Comparison of ENCODE assay signal across 19 mouse cellular contexts in genomic region chr1:33693893-33694292, GRCm38 (mm10). TPM values are rescaled to one million over a fixed set of nuclear protein-coding genes. Genes with fewer than 3 reads are reported as not detected.
A peak's percentile ranks its signal among the peaks of the same experiment; 100 is the strongest.
DNase-seq lines count a peak whose midpoint lies in the region; ATAC-seq lines count a peak whose summit lies in the region.
"Had no signal": no experiment of that assay in that cellular context is flagged by ENCODE, and none has a peak within 500 bp of the region (broad histone marks: within the 10 kb centered on the region; RNA-seq: fewer than 3 reads in every experiment).

No protein-coding gene starts in this region.

- peak; percentile 77; the same call in 1 of the 2 replicates for ATAC-seq in frontal cortex, adult (ENCODE audit: low TSS enrichment)
- ATAC-seq: activated CD4-positive, CD25-positive, alpha-beta regulatory T cell, adult 4 months; forebrain, embryonic 14.5 days; Patski had no signal

- DNase-seq in frontal cortex, adult 2 months (ENCODE audit: extremely low spot score in 1 of 2, low spot score in 1 of 2) = no peak
- peak; percentile 52 for DNase-seq in MN1 (ENCODE audit: low spot score)
- peak; percentile 43 for DNase-seq in brain, adult 2 months (ENCODE audit: low read depth, low spot score)
- DNase-seq in gastrocnemius, postnatal 10 days = no peak
- DNase-seq in layer of hippocampus, postnatal 25 days (ENCODE audit: extremely low spot score in 1 of 2, low spot score in 1 of 2) = no peak
- DNase-seq: adrenal gland, adult 8-10 months; adrenal gland, postnatal 14 days; adrenal gland, postnatal 36 days; cerebellum, adult 11 months; cerebellum, adult 18-20 months; cerebellum, adult 8-10 months; cerebellum, adult 9-11 months; cerebellum, postnatal 14 days; cerebellum, postnatal 36 days; embryo, embryonic 11 days had no signal

RNA-seq across cellular contexts. Expression of gene Prim2, which starts 24.3 kb away (rescaled TPM):
- polyA plus RNA-seq in frontal cortex, adult 2 months (2012; rRNA removed) = 9.6 and 9.9 TPM in 2 replicates
- total RNA-seq in gastrocnemius, postnatal 10 days (2021) = 1 to 10 TPM; 4.2 to 5.5 TPM
- 1 to 10 TPM; 5.1 to 5.2 TPM for total RNA-seq in layer of hippocampus, postnatal 25 days (2021)

RNA-seq across cellular contexts. Expression of gene Rab23, which starts 25.8 kb away (rescaled TPM):
- 20.3 and 20.9 TPM in 2 replicates for polyA plus RNA-seq in frontal cortex, adult 2 months (2012; rRNA removed)
- total RNA-seq in gastrocnemius, postnatal 10 days (2021) = 10 to 100 TPM in 1 of 2 experiments, 1 to 10 TPM in 1; 8.1 to 14.4 TPM
- total RNA-seq in layer of hippocampus, postnatal 25 days (2021) = 10 to 100 TPM; 24.0 to 25.3 TPM

Comparison
In these comparisons a context has a peak if more than half of its experiments do, and no peak if none do; other contexts are left out.
1. DNase-seq: peak in MN1 (single experiment) and brain, adult 2 months (single experiment); none in frontal cortex, adult 2 months (0 of 2), gastrocnemius, postnatal 10 days (single experiment) and layer of hippocampus, postnatal 25 days (0 of 2).